Mouse (Mus musculus): ENCODE results near the gene Gm45716. TPM values are rescaled to one million over a fixed set of nuclear protein-coding genes. Genes with fewer than 3 reads are reported as not detected.

Gene Gm45716
- polyA plus RNA-seq (2014; fragmentation: Illumina TruSeq; extraction: RNeasy Lipid Tissue Mini Kit (QIAGEN cat#74804); ENCODE audit: low read depth, low replicate concordance), result 15.5 TPM

GRCm38 (mm10) chr11:90187441-90187840 is at the start of gene Gm45716:
Gene Gm45716 (plus strand): TSS chr11:90187683.

GRCm38 (mm10) chr11:90249025-90249650 is 61.7 kb downstream of the Gm45716 start, which contains the start of gene Mmd:
Gene Mmd (plus strand): TSS chr11:90249456.

Other genes starting within 250 kb of the Gm45716 start
- gene Pctp, start 184.8 kb upstream of the Gm45716 start, polyA plus RNA-seq (2014; fragmentation: Illumina TruSeq; extraction: RNeasy Lipid Tissue Mini Kit (QIAGEN cat#74804); ENCODE audit: low read depth, low replicate concordance), result 46.3 TPM
- gene Tmem100, start 157.3 kb upstream of the Gm45716 start, polyA plus RNA-seq (2014; fragmentation: Illumina TruSeq; extraction: RNeasy Lipid Tissue Mini Kit (QIAGEN cat#74804); ENCODE audit: low read depth, low replicate concordance), result 16.8 TPM
- 224 TPM for gene Mmd, start 61.8 kb downstream of the Gm45716 start, polyA plus RNA-seq (2014; fragmentation: Illumina TruSeq; extraction: RNeasy Lipid Tissue Mini Kit (QIAGEN cat#74804); ENCODE audit: low read depth, low replicate concordance)
- 14.0 TPM for gene Hlf, start 203.2 kb downstream of the Gm45716 start, polyA plus RNA-seq (2014; fragmentation: Illumina TruSeq; extraction: RNeasy Lipid Tissue Mini Kit (QIAGEN cat#74804); ENCODE audit: low read depth, low replicate concordance)